Mouse (Mus musculus) cerebellum, adult 2 months (tissue): Measurements from ENCODE around the gene Fam163a.

Experiments used
- CTCF ChIP-seq: fragments of 200-500 bp; IDR thresholded peaks from 2 replicates; pipeline ENCODE4 v1.5.1; 2011; ENCODE audit warnings: low read depth, mild to moderate bottlenecking, control low read depth, low read length, moderate library complexity, borderline replicate concordance; ENCODE audit not compliant: insufficient read depth
- POLR2A ChIP-seq: fragments of 200-500 bp; IDR thresholded peaks from 2 replicates; pipeline ENCODE4 v1.6.1; 2011; ENCODE audit warnings: low read length, control low read depth, borderline replicate concordance; ENCODE audit not compliant: insufficient read depth

- TF ChIP-seq POLR2A (no peak), CTCF (no peak)
Measured at GRCm38 (mm10) chr1:156090042-156090441, 114.8 kb downstream of the Fam163a start.
